ENCODE assay signal across 17 mouse cellular contexts in genomic region chr4:129971989-129972388, GRCm38 (mm10). TPM values are rescaled to one million over a fixed set of nuclear protein-coding genes. Genes with fewer than 3 reads are reported as not detected.
DNase-seq lines count a peak whose midpoint lies in the region; ATAC-seq lines count a peak whose summit lies in the region.
"Had no signal": no experiment of that assay in that cellular context is flagged by ENCODE, and none has a peak within 500 bp of the region (broad histone marks: within the 10 kb centered on the region; RNA-seq: fewer than 3 reads in every experiment).

No protein-coding gene starts in this region.

- peaks cover 22% of the 10 kb centered on the region for H3K4me1 ChIP-seq in forebrain, embryonic 16.5 days (replicated peaks; ENCODE audit: control insufficient read depth, insufficient read depth, low read length)
- peaks cover 47% of the 10 kb centered on the region for H3K4me1 ChIP-seq in forebrain, embryonic 15.5 days
- H3K4me1 ChIP-seq in hindbrain, embryonic 16.5 days (ENCODE audit: control insufficient read depth, insufficient read depth, low read depth, low read length): peaks cover 22% of the 10 kb centered on the region
- H3K4me1 ChIP-seq in hindbrain, embryonic 14.5 days (replicated peaks; ENCODE audit: control insufficient read depth, insufficient read depth, low read length): peaks cover 27% of the 10 kb centered on the region
- H3K4me1 ChIP-seq in midbrain, embryonic 14.5 days (ENCODE audit: control insufficient read depth, insufficient read depth, low read length): peaks cover 20% of the 10 kb centered on the region
- H3K4me1 ChIP-seq in midbrain, embryonic 10.5 days: peaks cover 39% of the 10 kb centered on the region
- H3K4me1 ChIP-seq: liver, embryonic 13.5 days had no signal

- 22% methylated on average over 7 of the region's 7 CpGs for WGBS in forebrain, embryonic 16.5 days
- 35% methylated on average over 7 of the region's 7 CpGs for WGBS in forebrain, embryonic 15.5 days
- WGBS in hindbrain, embryonic 16.5 days: 32% methylated on average over 7 of the region's 7 CpGs
- WGBS in hindbrain, embryonic 14.5 days: 41% methylated on average over 7 of the region's 7 CpGs
- WGBS in midbrain, embryonic 14.5 days: 45% methylated on average over 7 of the region's 7 CpGs
- 48% methylated on average over 7 of the region's 7 CpGs for WGBS in midbrain, embryonic 10.5 days

- H3K36me3 ChIP-seq in forebrain, embryonic 16.5 days (ENCODE audit: control insufficient read depth, insufficient read depth): no peaks in the 10 kb centered on the region
- H3K36me3 ChIP-seq in forebrain, embryonic 15.5 days: no peaks in the 10 kb centered on the region
- H3K36me3 ChIP-seq in hindbrain, embryonic 16.5 days (ENCODE audit: control insufficient read depth, insufficient read depth, low read length): no peaks in the 10 kb centered on the region
- H3K36me3 ChIP-seq in hindbrain, embryonic 14.5 days (replicated peaks; ENCODE audit: control insufficient read depth, insufficient read depth): no peaks in the 10 kb centered on the region
- H3K36me3 ChIP-seq in midbrain, embryonic 14.5 days (ENCODE audit: control insufficient read depth, insufficient read depth, low read length): no peaks in the 10 kb centered on the region
- H3K36me3 ChIP-seq in midbrain, embryonic 10.5 days: no peaks in the 10 kb centered on the region
- H3K36me3 ChIP-seq: liver, embryonic 13.5 days; midbrain, embryonic 12.5 days had no signal

- H3K9ac ChIP-seq in forebrain, embryonic 16.5 days (replicated peaks; ENCODE audit: low read depth, low read length): no peak overlapping the region
- H3K9ac ChIP-seq in forebrain, embryonic 15.5 days (replicated peaks): no peak overlapping the region
- H3K9ac ChIP-seq in hindbrain, embryonic 16.5 days (ENCODE audit: low read depth, low read length): no peak overlapping the region
- H3K9ac ChIP-seq in hindbrain, embryonic 14.5 days: no peak overlapping the region
- no peak overlapping the region for H3K9ac ChIP-seq in midbrain, embryonic 14.5 days (replicated peaks; ENCODE audit: low read length)
- H3K9ac ChIP-seq: liver, embryonic 13.5 days; midbrain, embryonic 12.5 days had no signal

- no peaks in the 10 kb centered on the region for H3K9me3 ChIP-seq in forebrain, embryonic 16.5 days (ENCODE audit: control insufficient read depth, low read length)
- no peaks in the 10 kb centered on the region for H3K9me3 ChIP-seq in forebrain, embryonic 15.5 days
- H3K9me3 ChIP-seq in hindbrain, embryonic 16.5 days (ENCODE audit: control insufficient read depth, low read length): no peaks in the 10 kb centered on the region
- no peaks in the 10 kb centered on the region for H3K9me3 ChIP-seq in hindbrain, embryonic 14.5 days (ENCODE audit: control insufficient read depth, low read length)
- H3K9me3 ChIP-seq in midbrain, embryonic 14.5 days (ENCODE audit: control insufficient read depth, low read length): no peaks in the 10 kb centered on the region
- no peaks in the 10 kb centered on the region for H3K9me3 ChIP-seq in midbrain, embryonic 10.5 days (replicated peaks)
- H3K9me3 ChIP-seq: liver, embryonic 13.5 days; midbrain, embryonic 12.5 days had no signal

- H3K27me3 ChIP-seq in forebrain, embryonic 16.5 days (replicated peaks; ENCODE audit: control insufficient read depth, insufficient read depth, low read length): no peaks in the 10 kb centered on the region
- H3K27me3 ChIP-seq in forebrain, embryonic 15.5 days: no peaks in the 10 kb centered on the region; the same call in 1 of the 2 replicates
- no peaks in the 10 kb centered on the region for H3K27me3 ChIP-seq in hindbrain, embryonic 16.5 days (replicated peaks; ENCODE audit: control insufficient read depth, insufficient read depth, low read length)
- H3K27me3 ChIP-seq in hindbrain, embryonic 14.5 days (ENCODE audit: control insufficient read depth, insufficient read depth, low read length): no peaks in the 10 kb centered on the region
- no peaks in the 10 kb centered on the region for H3K27me3 ChIP-seq in midbrain, embryonic 14.5 days (ENCODE audit: control insufficient read depth, insufficient read depth, low read length)
- H3K27me3 ChIP-seq in midbrain, embryonic 10.5 days (ENCODE audit: low read depth, poor library complexity, severe bottlenecking): peaks cover 48% of the 10 kb centered on the region

- DNase-seq in hindbrain, embryonic 14.5 days (ENCODE audit: low spot score): no peak
- DNase-seq in midbrain, embryonic 14.5 days: peak; percentile 58
- no peak for DNase-seq in midbrain, embryonic 10.5 days (ENCODE audit: low spot score)
- no peak for DNase-seq in embryo, embryonic 10 days (ENCODE audit: low spot score)
- DNase-seq: adrenal gland, adult 8-10 months; cerebellum, adult 9-11 months; heart, adult 11 months; liver, embryonic 13.5 days; right cerebral cortex, postnatal 14 days; thymus, postnatal 25 days had no signal

- H3K27ac ChIP-seq in forebrain, embryonic 16.5 days (ENCODE audit: low read length): no peak overlapping the region
- no peak overlapping the region for H3K27ac ChIP-seq in forebrain, embryonic 15.5 days (replicated peaks)
- 0 out of 2 replicates have a peak overlapping the region, but pooled peaks have one; percentile 21 for H3K27ac ChIP-seq in hindbrain, embryonic 16.5 days (ENCODE audit: low read depth, low read length)
- no peak overlapping the region for H3K27ac ChIP-seq in hindbrain, embryonic 14.5 days
- H3K27ac ChIP-seq in midbrain, embryonic 14.5 days (replicated peaks; ENCODE audit: low read depth, low read length): no peak overlapping the region
- no peak overlapping the region for H3K27ac ChIP-seq in midbrain, embryonic 10.5 days (replicated peaks)
- H3K27ac ChIP-seq: liver, embryonic 13.5 days; midbrain, embryonic 12.5 days had no signal

- ATAC-seq in forebrain, embryonic 16.5 days: peak; percentile 35; the same call in 1 of the 2 replicates
- ATAC-seq in forebrain, embryonic 15.5 days (replicated peaks): no peak
- ATAC-seq in hindbrain, embryonic 16.5 days: peak; percentile 10; the same call in 1 of the 2 replicates
- ATAC-seq in hindbrain, embryonic 14.5 days (ENCODE audit: low FRiP score): no peak
- no peak for ATAC-seq in midbrain, embryonic 14.5 days (ENCODE audit: low FRiP score, low TSS enrichment)
- ATAC-seq: intestine, postnatal 0 days had no signal

- H3K4me3 ChIP-seq in forebrain, embryonic 16.5 days (replicated peaks; ENCODE audit: low read length): no peak overlapping the region
- no peak overlapping the region for H3K4me3 ChIP-seq in forebrain, embryonic 15.5 days
- H3K4me3 ChIP-seq in hindbrain, embryonic 16.5 days (ENCODE audit: low read length): no peak overlapping the region
- H3K4me3 ChIP-seq in hindbrain, embryonic 14.5 days (replicated peaks; ENCODE audit: low read length): no peak overlapping the region
- no peak overlapping the region for H3K4me3 ChIP-seq in midbrain, embryonic 14.5 days (replicated peaks; ENCODE audit: low read depth, low read length)
- H3K4me3 ChIP-seq in midbrain, embryonic 10.5 days: no peak overlapping the region
- H3K4me3 ChIP-seq: liver, embryonic 13.5 days; midbrain, embryonic 12.5 days had no signal

- no peak overlapping the region for H3K4me2 ChIP-seq in forebrain, embryonic 16.5 days (ENCODE audit: low read length)
- H3K4me2 ChIP-seq in forebrain, embryonic 15.5 days (replicated peaks): no peak overlapping the region
- H3K4me2 ChIP-seq in hindbrain, embryonic 16.5 days (ENCODE audit: low read length): no peak overlapping the region
- H3K4me2 ChIP-seq in hindbrain, embryonic 14.5 days (replicated peaks): no peak overlapping the region
- H3K4me2 ChIP-seq in midbrain, embryonic 14.5 days (ENCODE audit: low read length): no peak overlapping the region
- H3K4me2 ChIP-seq: liver, embryonic 13.5 days; midbrain, embryonic 12.5 days had no signal

RNA-seq across cellular contexts. Expression of gene Adgrb2, which starts 12.7 kb away (rescaled TPM):
- polyA plus RNA-seq in forebrain, embryonic 16.5 days (2015; fragmentation: Nextera tagmentation; extraction: Ambion mirVana): 9.6 and 12.2 TPM in 2 replicates
- 12.9 and 13.2 TPM in 2 replicates for polyA plus RNA-seq in forebrain, embryonic 15.5 days (2015; fragmentation: Nextera tagmentation; extraction: Ambion mirVana)
- 13.4 and 14.9 TPM in 2 replicates for polyA plus RNA-seq in hindbrain, embryonic 16.5 days (2015; fragmentation: Nextera tagmentation; extraction: Ambion mirVana)
- 16.9 and 19.0 TPM in 2 replicates for polyA plus RNA-seq in hindbrain, embryonic 14.5 days (2014; fragmentation: Nextera tagmentation; extraction: Ambion mirVana)
- polyA plus RNA-seq in midbrain, embryonic 14.5 days (2014; fragmentation: Nextera tagmentation; extraction: Ambion mirVana): 15.9 and 16.9 TPM in 2 replicates
- 1.6 and 2.0 TPM in 2 replicates for polyA plus RNA-seq in midbrain, embryonic 10.5 days (2016; fragmentation: Nextera tagmentation; extraction: Ambion mirVana)

RNA-seq across cellular contexts. Expression of gene Spocd1, which starts 42.9 kb away (rescaled TPM):
- polyA plus RNA-seq in forebrain, embryonic 16.5 days (2015; fragmentation: Nextera tagmentation; extraction: Ambion mirVana): not detected in 2 replicates
- polyA plus RNA-seq in forebrain, embryonic 15.5 days (2015; fragmentation: Nextera tagmentation; extraction: Ambion mirVana): not detected in 2 replicates
- polyA plus RNA-seq in hindbrain, embryonic 16.5 days (2015; fragmentation: Nextera tagmentation; extraction: Ambion mirVana): not detected in 2 replicates
- polyA plus RNA-seq in hindbrain, embryonic 14.5 days (2014; fragmentation: Nextera tagmentation; extraction: Ambion mirVana): not detected in 2 replicates
- 0.16 TPM in 1 of 2 replicates, not detected in the other for polyA plus RNA-seq in midbrain, embryonic 14.5 days (2014; fragmentation: Nextera tagmentation; extraction: Ambion mirVana)
- not detected in 2 replicates for polyA plus RNA-seq in midbrain, embryonic 10.5 days (2016; fragmentation: Nextera tagmentation; extraction: Ambion mirVana)
- polyA plus RNA-seq: intestine, postnatal 0 days; large intestine, adult 2 months; limb, embryonic 11.5 days; liver, embryonic 13.5 days; midbrain, embryonic 12.5 days had no signal

Comparison
In these comparisons a context has a peak if more than half of its experiments do, and no peak if none do; other contexts are left out.
1. ATAC-seq: peak in forebrain, embryonic 16.5 days (single experiment) and hindbrain, embryonic 16.5 days (single experiment); none in forebrain, embryonic 15.5 days (single experiment), hindbrain, embryonic 14.5 days (single experiment) and midbrain, embryonic 14.5 days (single experiment).